Mouse (Mus musculus): ENCODE measurements around the gene Mxd1. TPM values are rescaled to one million over a fixed set of nuclear protein-coding genes. Genes with fewer than 3 reads are reported as not detected.

Mxd1 gene
- polyA plus RNA-seq, 1 experiment from 2014 or later: 19.5 TPM

DNA sequence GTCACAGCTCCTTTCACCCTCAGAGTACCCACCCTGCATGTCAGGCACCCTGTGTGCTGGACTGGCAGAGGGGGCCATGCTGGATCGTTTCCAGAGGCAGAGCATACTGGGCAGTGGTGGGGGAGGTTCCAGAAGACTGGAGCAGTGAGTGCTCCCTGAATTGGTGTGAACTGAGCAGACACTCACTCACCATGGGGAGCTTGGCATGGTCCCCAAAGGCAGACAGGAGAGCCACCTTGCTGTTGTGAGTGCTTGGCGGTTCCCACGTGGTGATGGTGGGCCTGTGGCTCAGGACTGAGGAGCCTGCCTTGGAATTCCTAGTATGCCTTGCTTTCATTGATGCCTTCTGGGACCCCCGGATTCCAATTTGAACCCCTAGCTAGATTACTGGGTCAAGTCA is 45.8 kb downstream of the Mxd1 start:
- Histone ChIP-seq H3K27ac (no peak overlapping the region), H3K4me1 (peaks cover 9% of the 10 kb centered on the region; the same call in 1 of the 2 replicates), H3K27me3 (no peaks in the 10 kb centered on the region), H3K9ac (no peak overlapping the region), H3K4me2 (no peak overlapping the region), H3K36me3 (ENCODE audit: poor library complexity, severe bottlenecking) (no peaks in the 10 kb centered on the region), H3K9me3 (replicated peaks) (no peaks in the 10 kb centered on the region), H3K4me3 (no peak overlapping the region)
- 81% methylated on average over 4 of the region's 4 CpGs for WGBS
- ATAC-seq: no peak

DNA sequence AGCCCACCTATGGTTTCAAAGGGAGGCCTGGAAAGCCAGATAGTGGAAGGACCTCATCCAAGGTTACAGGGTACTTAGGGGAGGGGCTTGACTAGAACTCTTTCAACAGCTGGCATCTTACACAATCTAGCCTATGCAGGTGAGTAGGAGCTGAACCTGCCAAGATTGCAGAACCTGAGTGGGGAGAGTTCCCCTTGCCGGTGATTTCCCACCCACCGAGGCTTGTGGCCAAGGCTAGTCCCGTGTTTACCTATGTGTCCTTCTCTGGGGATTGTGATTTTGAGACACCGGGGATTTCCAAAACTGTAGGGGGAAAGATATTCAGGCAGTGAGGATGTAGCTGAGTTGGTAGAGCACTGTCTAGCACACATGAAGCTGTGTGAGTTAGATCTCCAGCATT is 53.7 kb downstream of the Mxd1 start:
- no peak overlapping the region for H3K9ac ChIP-seq
- H3K27me3 ChIP-seq: no peaks in the 10 kb centered on the region
- no peaks in the 10 kb centered on the region for H3K9me3 ChIP-seq (replicated peaks)
- no peak for ATAC-seq
- no peak overlapping the region for H3K4me2 ChIP-seq
- H3K27ac ChIP-seq: no peak overlapping the region
- WGBS: 89% methylated on average over 4 of the region's 4 CpGs
- no peak overlapping the region for H3K4me3 ChIP-seq
- no peaks in the 10 kb centered on the region for H3K4me1 ChIP-seq
- H3K36me3 ChIP-seq (ENCODE audit: poor library complexity, severe bottlenecking): no peaks in the 10 kb centered on the region

DNA sequence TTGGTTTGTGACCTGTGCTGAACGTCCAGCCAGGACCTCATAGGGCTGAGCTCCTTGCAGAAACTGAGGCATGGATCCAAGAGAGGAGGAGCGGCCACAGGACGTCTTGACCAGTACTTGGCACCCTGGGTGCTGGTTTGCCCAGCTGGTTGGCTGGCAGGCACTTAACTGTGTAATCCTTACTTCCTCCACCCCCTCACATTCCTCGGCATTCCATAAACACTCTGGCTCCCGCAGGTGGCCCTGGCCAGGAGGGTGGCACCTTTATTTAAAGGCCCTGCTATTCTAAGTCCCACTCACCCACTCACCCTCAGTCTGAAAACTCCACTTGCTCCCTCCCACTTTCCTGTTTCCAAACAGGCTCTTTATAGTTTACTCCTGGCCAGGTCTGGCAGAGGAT is 58.2 kb downstream of the Mxd1 start:
- WGBS: 76% methylated on average over 5 of the region's 5 CpGs

GRCm38 (mm10) chr6:86609235-86609634 is 59.7 kb downstream of the Mxd1 start:
- WGBS: 91% methylated on average over 6 of the region's 6 CpGs
- H3K9ac ChIP-seq: no peak overlapping the region

More for the DNA sequence above, 58.2 kb downstream of the Mxd1 start:
- Histone ChIP-seq H3K4me2 (no peak overlapping the region), H3K4me3 (no peak overlapping the region), H3K9ac (no peak overlapping the region), H3K36me3 (ENCODE audit: poor library complexity, severe bottlenecking) (no peaks in the 10 kb centered on the region), H3K4me1 (no peaks in the 10 kb centered on the region), H3K27me3 (no peaks in the 10 kb centered on the region), H3K27ac (no peak overlapping the region), H3K9me3 (replicated peaks) (no peaks in the 10 kb centered on the region)
- no peak for ATAC-seq

DNA sequence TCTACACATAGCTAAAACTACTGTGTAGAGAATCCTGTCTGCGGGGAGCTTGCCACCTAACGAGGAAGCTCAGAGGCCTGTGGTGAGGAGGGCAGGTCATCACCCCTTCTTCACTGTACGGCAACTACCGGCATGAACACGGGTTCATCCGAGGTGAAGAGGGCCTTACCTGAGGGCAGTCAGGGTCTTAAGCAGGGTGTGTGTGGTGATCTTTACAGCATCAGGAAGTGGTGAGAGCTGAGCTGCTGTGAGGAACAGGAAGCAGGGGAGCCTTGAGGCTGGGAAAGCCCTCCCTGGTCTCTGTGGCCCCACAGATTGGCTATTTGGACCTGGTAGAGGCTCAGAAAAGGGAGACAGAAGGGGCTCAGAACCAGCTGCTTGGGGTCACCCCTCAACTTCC is 61.5 kb downstream of the Mxd1 start:
- 87% methylated on average over 6 of the region's 6 CpGs for WGBS
- no peak for ATAC-seq
- no peak overlapping the region for H3K9ac ChIP-seq
- H3K36me3 ChIP-seq (ENCODE audit: poor library complexity, severe bottlenecking): no peaks in the 10 kb centered on the region
- no peak overlapping the region for H3K4me2 ChIP-seq
- H3K27me3 ChIP-seq: no peaks in the 10 kb centered on the region
- H3K4me3 ChIP-seq: no peak overlapping the region
- H3K9me3 ChIP-seq (replicated peaks): no peaks in the 10 kb centered on the region
- H3K4me1 ChIP-seq: no peaks in the 10 kb centered on the region
- no peak overlapping the region for H3K27ac ChIP-seq

More at GRCm38 (mm10) chr6:86609235-86609634, 59.7 kb downstream of the Mxd1 start:
- Histone ChIP-seq H3K4me2 (no peak overlapping the region), H3K27ac (no peak overlapping the region), H3K27me3 (no peaks in the 10 kb centered on the region), H3K4me1 (no peaks in the 10 kb centered on the region), H3K4me3 (no peak overlapping the region), H3K36me3 (ENCODE audit: poor library complexity, severe bottlenecking) (no peaks in the 10 kb centered on the region), H3K9me3 (replicated peaks) (no peaks in the 10 kb centered on the region)
- no peak for ATAC-seq

DNA sequence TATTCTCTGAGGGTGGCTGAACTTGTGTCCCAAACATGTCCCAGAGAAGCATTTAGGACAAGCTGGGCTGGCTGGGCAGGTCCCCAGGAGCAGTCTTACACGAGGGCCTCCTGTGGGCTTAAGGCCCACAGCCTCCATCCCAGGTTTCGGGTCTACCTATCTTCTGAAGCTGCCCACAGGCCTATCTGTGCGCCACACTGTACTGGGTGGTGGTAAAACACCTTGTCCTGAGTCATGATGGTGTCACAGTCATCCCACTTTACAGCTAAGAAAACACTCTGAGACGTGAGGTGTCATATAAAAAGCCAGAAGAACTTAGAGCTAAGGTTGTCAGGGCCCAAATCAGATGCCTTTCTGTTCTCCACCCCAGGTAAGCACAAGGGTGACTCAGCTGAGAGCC is 62.7 kb downstream of the Mxd1 start:
- no peaks in the 10 kb centered on the region for H3K27me3 ChIP-seq
- H3K27ac ChIP-seq: no peak overlapping the region
- H3K9me3 ChIP-seq (replicated peaks): no peaks in the 10 kb centered on the region
- H3K4me1 ChIP-seq: no peaks in the 10 kb centered on the region
- 91% methylated on average over 4 of the region's 4 CpGs for WGBS
- ATAC-seq: no peak
- H3K36me3 ChIP-seq (ENCODE audit: poor library complexity, severe bottlenecking): no peaks in the 10 kb centered on the region
- H3K4me2 ChIP-seq: no peak overlapping the region
- H3K4me3 ChIP-seq: no peak overlapping the region
- no peak overlapping the region for H3K9ac ChIP-seq

GRCm38 (mm10) chr6:86605260-86605659 is 63.7 kb downstream of the Mxd1 start:
- H3K9ac ChIP-seq: no peak overlapping the region
- no peaks in the 10 kb centered on the region for H3K27me3 ChIP-seq
- no peak overlapping the region for H3K4me2 ChIP-seq
- H3K4me1 ChIP-seq: peaks cover under 1% of the 10 kb centered on the region; the same call in 1 of the 2 replicates
- no peak overlapping the region for H3K4me3 ChIP-seq
- no peak for ATAC-seq
- no peaks in the 10 kb centered on the region for H3K9me3 ChIP-seq (replicated peaks)
- H3K36me3 ChIP-seq (ENCODE audit: poor library complexity, severe bottlenecking): no peaks in the 10 kb centered on the region
- H3K27ac ChIP-seq: no peak overlapping the region
- 74% methylated on average over 7 of the region's 7 CpGs for WGBS

DNA sequence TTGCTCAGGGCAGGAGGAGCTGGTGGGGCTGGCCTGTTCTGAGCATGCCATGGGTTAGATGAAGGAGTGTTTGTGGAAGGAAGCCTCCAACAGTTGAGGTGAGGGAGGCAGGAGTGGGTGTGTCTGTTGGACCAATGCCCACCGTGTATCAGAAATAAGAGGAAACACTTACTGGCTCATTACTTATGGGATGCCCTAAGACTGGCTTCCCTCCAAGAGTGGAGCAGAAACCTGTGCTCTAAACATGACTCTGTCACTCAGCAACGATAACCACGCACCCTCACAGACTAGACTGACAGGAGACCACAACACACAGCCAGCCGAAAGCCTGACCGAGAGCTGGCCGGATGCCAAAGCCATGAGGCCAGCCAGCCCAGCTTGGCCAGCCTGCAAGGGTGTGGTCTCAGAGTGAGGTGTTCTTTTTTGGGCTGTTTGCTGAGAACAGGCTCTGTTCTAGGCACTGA is 69.0 kb downstream of the Mxd1 start:
- no peak overlapping the region for H3K4me2 ChIP-seq

GRCm38 (mm10) chr6:86599197-86599596 is 69.8 kb downstream of the Mxd1 start:
- 0 out of 2 replicates have a peak, but pooled peaks have one; percentile 43 for ATAC-seq
- no peaks in the 10 kb centered on the region for H3K36me3 ChIP-seq (ENCODE audit: poor library complexity, severe bottlenecking)
- H3K27ac ChIP-seq: no peak overlapping the region
- H3K9me3 ChIP-seq (replicated peaks): no peaks in the 10 kb centered on the region
- 18% methylated on average over 4 of the region's 4 CpGs for WGBS
- H3K4me3 ChIP-seq: no peak overlapping the region
- H3K9ac ChIP-seq: no peak overlapping the region
- H3K27me3 ChIP-seq: peaks cover 4% of the 10 kb centered on the region; the same call in 1 of the 2 replicates
- H3K4me2 ChIP-seq: no peak overlapping the region
- peaks cover 8% of the 10 kb centered on the region for H3K4me1 ChIP-seq

More for the DNA sequence above, 69.0 kb downstream of the Mxd1 start:
- no peak overlapping the region for H3K27ac ChIP-seq
- H3K36me3 ChIP-seq (ENCODE audit: poor library complexity, severe bottlenecking): no peaks in the 10 kb centered on the region
- ATAC-seq: peak; percentile 48; the same call in 1 of the 2 replicates
- H3K9me3 ChIP-seq (replicated peaks): no peaks in the 10 kb centered on the region
- 40% methylated on average over 6 of the region's 6 CpGs for WGBS
- no peak overlapping the region for H3K9ac ChIP-seq
- no peaks in the 10 kb centered on the region for H3K27me3 ChIP-seq
- H3K4me3 ChIP-seq: no peak overlapping the region
- peaks cover 8% of the 10 kb centered on the region for H3K4me1 ChIP-seq

GRCm38 (mm10) chr6:86598742-86599193 is 70.2 kb downstream of the Mxd1 start:
- no peaks in the 10 kb centered on the region for H3K36me3 ChIP-seq (ENCODE audit: poor library complexity, severe bottlenecking)
- H3K9me3 ChIP-seq (replicated peaks): no peaks in the 10 kb centered on the region
- H3K27me3 ChIP-seq: peaks cover 4% of the 10 kb centered on the region; the same call in 1 of the 2 replicates
- H3K27ac ChIP-seq: no peak overlapping the region
- no peak overlapping the region for H3K4me2 ChIP-seq
- no peak overlapping the region for H3K4me3 ChIP-seq
- no peak overlapping the region for H3K9ac ChIP-seq
- WGBS: 81% methylated on average over 5 of the region's 5 CpGs
- H3K4me1 ChIP-seq: peaks cover 8% of the 10 kb centered on the region
- no peak for ATAC-seq

Other genes starting within 250 kb of the Mxd1 start
- gene Gm44790, start 242.5 kb downstream of the Mxd1 start, polyA plus RNA-seq (2015; fragmentation: Nextera tagmentation; extraction: Ambion mirVana): 0.35 and 0.43 TPM in 2 replicates
- gene C87436, start 230.8 kb downstream of the Mxd1 start, polyA plus RNA-seq (2015; fragmentation: Nextera tagmentation; extraction: Ambion mirVana): 32.0 and 34.1 TPM in 2 replicates
- gene Pcbp1, start 142.8 kb downstream of the Mxd1 start, polyA plus RNA-seq (2015; fragmentation: Nextera tagmentation; extraction: Ambion mirVana): 204 and 245 TPM in 2 replicates
- 0.45 and 0.67 TPM in 2 replicates for gene Asprv1, start 41.0 kb downstream of the Mxd1 start, polyA plus RNA-seq (2015; fragmentation: Nextera tagmentation; extraction: Ambion mirVana)
- gene Snrnp27, start 15.4 kb upstream of the Mxd1 start, polyA plus RNA-seq (2015; fragmentation: Nextera tagmentation; extraction: Ambion mirVana): 126 and 145 TPM in 2 replicates
- gene Gmcl1, start 64.2 kb upstream of the Mxd1 start, polyA plus RNA-seq (2015; fragmentation: Nextera tagmentation; extraction: Ambion mirVana): 41.2 and 42.5 TPM in 2 replicates
- gene Anxa4, start 124.4 kb upstream of the Mxd1 start, polyA plus RNA-seq (2015; fragmentation: Nextera tagmentation; extraction: Ambion mirVana): 2.9 and 3.2 TPM in 2 replicates
- gene Aak1, start 180.4 kb upstream of the Mxd1 start, polyA plus RNA-seq (2015; fragmentation: Nextera tagmentation; extraction: Ambion mirVana): 21.3 and 24.3 TPM in 2 replicates

Measured in forebrain, embryonic 13.5 days (tissue).